Mouse (Mus musculus) stomach, adult 2 months (tissue): Measurements from ENCODE around the gene Gm20843. TPM values are rescaled to one million over a fixed set of nuclear protein-coding genes. Genes with fewer than 3 reads are reported as not detected.

Source experiments
- polyA plus RNA-seq: library from polyadenylated mRNA; depleted of rRNA; stranded (reverse); fragments of >200 nt; gene quantifications from 2 replicates; pipeline ENCODE4 v1.2.3, GENCODE M21; 2012; rRNA removed

The Gm20843 gene
- not detected in 2 replicates for polyA plus RNA-seq

GRCm38 (mm10) chrY:72247018-72247417, at the start of gene Gm20843:
Gm20843 (minus strand) TSS chrY:72247118.

